Mouse (Mus musculus): ENCODE measurements around the gene Ubl7. TPM values are rescaled to one million over a fixed set of nuclear protein-coding genes. Genes with fewer than 3 reads are reported as not detected.

Gene Ubl7
- total RNA-seq (2023), result 85.6 TPM

GRCm38 (mm10) chr9:57910254-57911160, at the start of gene Ubl7:
Gene Ubl7, plus strand, starts transcription at chr9:57910979.

DNA sequence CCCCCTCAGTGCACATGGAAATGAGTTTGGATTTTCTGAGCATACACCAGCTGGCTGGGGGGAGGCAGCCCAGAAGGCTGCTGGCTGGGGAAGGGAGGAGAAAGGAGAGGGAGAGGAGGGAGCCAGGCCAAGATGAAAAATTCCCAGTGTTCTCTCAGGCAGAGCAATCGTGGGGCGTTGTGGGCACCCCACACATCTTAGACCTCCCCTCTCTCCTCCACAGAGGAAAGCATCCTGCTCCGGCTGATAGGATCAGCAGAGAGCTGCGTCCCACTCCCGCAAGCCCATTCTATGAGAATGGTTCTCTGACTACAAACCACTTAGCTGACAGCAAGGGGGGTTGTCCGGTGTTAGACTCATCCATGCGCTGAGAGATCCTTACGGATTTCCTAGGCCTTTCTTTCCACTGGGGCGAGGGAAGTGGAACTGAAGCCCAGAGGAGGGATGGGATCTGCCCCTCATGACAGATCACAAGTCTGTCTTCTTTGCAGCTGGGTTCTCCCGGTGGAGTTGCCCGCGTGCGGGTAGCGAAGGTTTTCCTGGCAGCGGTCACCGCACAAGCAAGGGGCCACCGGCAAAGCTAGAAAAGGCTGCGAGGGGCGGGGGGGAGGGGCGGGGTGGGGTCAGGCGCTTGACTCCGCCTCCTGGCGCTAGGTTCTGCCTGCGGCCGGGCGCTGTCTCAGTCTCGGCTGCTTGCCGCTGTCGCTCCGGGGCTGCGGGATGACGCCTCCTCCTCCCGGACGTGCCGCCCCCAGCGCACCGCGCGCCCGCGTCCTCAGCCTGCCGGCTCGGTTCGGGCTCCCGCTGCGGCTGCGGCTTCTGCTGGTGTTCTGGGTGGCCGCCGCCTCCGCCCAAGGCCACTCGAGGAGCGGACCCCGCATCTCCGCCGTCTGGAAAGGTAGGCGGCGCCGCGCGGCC, 28.9 kb downstream of the Ubl7 start, which contains the start of gene Sema7a:
Sema7a (plus strand) TSS at position 682 of the 918 bp plus-strand sequence.

Other genes with a start within 250 kb of the Ubl7 start
- gene Cyp1a2, start 227.3 kb upstream of the Ubl7 start, total RNA-seq (2023), result not detected
- not detected for gene Cyp1a1, start 223.1 kb upstream of the Ubl7 start, total RNA-seq (2023)
- gene Edc3, start 202.4 kb upstream of the Ubl7 start, total RNA-seq (2023), result 17.1 TPM
- 215 TPM for gene Clk3, start 145.1 kb upstream of the Ubl7 start, total RNA-seq (2023)
- 88.6 TPM for gene Arid3b, start 74.2 kb upstream of the Ubl7 start, total RNA-seq (2023)
- 3.6 TPM for gene Sema7a, start 29.1 kb downstream of the Ubl7 start, total RNA-seq (2023)
- gene Cyp11a1, start 95.4 kb downstream of the Ubl7 start, total RNA-seq (2023), result 0.67 TPM
- 0.21 TPM for gene Stra6, start 152.8 kb downstream of the Ubl7 start, total RNA-seq (2023)
- not detected for gene Ccdc33, start 207.8 kb downstream of the Ubl7 start, total RNA-seq (2023)

All from CD4-positive naive resting alpha-beta T cell, adult 76 days (primary cell).